Mouse (Mus musculus): Measurements from ENCODE around the gene 2210016L21Rik. TPM values are rescaled to one million over a fixed set of nuclear protein-coding genes. Genes with fewer than 3 reads are reported as not detected.
"Not testable (repeated sequence)": the region's sequence is repeated elsewhere in the genome, so short reads cannot be mapped to it uniquely, and the experiment has no call there.

2210016L21Rik gene
- total RNA-seq, 1 experiment from 2014 or later, result 15.2 TPM

- no peak for ATAC-seq (replicated peaks in 1 of 2; ENCODE audit: insufficient read depth in 1 of 2, low FRiP score in 2 of 2, low TSS enrichment in 1 of 2, low read depth in 1 of 2, poor library complexity in 2 of 2, severe bottlenecking in 2 of 2)
Measured at GRCm38 (mm10) chr5:114931626-114932025, 10.3 kb upstream of the 2210016L21Rik start.

GRCm38 (mm10) chr5:114933206-114933605, 8.8 kb upstream of the 2210016L21Rik start:
- no peak for ATAC-seq (replicated peaks in 1 of 2; ENCODE audit: insufficient read depth in 1 of 2, low FRiP score in 2 of 2, low TSS enrichment in 1 of 2, low read depth in 1 of 2, poor library complexity in 2 of 2, severe bottlenecking in 2 of 2)

DNA sequence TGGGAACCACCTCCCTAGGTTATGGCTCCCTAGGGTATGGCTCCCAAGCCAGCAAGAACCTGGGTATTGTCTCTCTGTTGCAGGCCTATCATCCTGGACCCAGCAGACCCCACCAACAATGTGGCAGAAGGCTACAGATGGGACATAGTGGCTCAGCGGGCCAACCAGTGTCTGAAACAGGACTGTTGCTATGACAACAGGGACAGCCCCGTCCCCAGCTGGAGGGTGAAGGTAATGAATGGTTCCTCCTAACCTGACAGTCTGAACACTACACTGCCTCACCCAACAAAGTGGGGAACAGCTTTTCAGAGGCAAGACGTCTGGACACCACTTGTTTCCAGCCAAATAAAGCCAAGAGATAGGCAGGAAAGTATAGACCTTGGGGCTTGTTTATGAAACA, 6.1 kb upstream of the 2210016L21Rik start:
- no peak for ATAC-seq (replicated peaks in 1 of 2; ENCODE audit: insufficient read depth in 1 of 2, low FRiP score in 2 of 2, low TSS enrichment in 1 of 2, low read depth in 1 of 2, poor library complexity in 2 of 2, severe bottlenecking in 2 of 2)

DNA sequence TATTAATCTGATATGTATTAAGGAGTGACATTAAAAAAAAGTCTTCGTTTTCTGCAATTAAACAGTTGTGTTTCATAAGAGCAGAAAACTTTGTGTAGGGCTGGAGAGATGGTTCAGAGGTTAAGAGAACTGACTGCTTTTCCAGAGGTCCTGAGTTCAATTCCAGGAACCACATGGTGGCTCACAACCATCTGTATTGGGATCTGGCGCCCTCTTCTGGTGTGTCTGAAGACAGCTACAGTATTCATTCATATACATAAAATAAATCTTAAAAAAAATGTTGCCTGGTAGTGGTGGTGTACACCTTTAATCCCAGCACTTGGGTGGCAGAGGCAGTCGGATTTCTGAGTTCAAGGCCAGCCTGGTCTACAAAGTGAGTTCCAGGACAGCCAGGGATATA, 820 bp upstream of the 2210016L21Rik start:
- not testable (repeated sequence) for ATAC-seq (replicated peaks in 1 of 2; ENCODE audit: insufficient read depth in 1 of 2, low FRiP score in 2 of 2, low TSS enrichment in 1 of 2, low read depth in 1 of 2, poor library complexity in 2 of 2, severe bottlenecking in 2 of 2)

GRCm38 (mm10) chr5:114942766-114943130, 790 bp downstream of the 2210016L21Rik start:
- no peak for ATAC-seq (replicated peaks in 1 of 2; ENCODE audit: insufficient read depth in 1 of 2, low FRiP score in 2 of 2, low TSS enrichment in 1 of 2, low read depth in 1 of 2, poor library complexity in 2 of 2, severe bottlenecking in 2 of 2)

DNA sequence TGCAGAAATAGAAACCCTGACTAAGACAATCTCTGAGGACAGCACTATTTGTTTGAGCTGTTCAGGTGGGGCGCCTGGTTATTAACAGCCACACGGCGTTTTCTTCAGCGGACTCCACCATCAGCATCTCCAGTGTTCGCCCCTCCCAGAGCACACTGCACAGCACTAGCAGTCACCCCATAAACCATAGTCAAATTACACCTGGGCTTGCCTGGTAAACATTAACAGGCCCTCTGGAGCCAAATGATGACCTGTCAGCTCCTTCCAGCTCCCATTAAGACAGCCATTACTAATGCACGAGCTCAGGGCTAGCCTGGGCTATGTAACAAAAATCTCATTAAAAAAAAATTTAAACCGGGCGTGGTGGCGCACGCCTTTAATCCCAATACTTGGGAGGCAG, 3.1 kb downstream of the 2210016L21Rik start:
- ATAC-seq (replicated peaks in 1 of 2; ENCODE audit: insufficient read depth in 1 of 2, low FRiP score in 2 of 2, low TSS enrichment in 1 of 2, low read depth in 1 of 2, poor library complexity in 2 of 2, severe bottlenecking in 2 of 2), result no peak

DNA sequence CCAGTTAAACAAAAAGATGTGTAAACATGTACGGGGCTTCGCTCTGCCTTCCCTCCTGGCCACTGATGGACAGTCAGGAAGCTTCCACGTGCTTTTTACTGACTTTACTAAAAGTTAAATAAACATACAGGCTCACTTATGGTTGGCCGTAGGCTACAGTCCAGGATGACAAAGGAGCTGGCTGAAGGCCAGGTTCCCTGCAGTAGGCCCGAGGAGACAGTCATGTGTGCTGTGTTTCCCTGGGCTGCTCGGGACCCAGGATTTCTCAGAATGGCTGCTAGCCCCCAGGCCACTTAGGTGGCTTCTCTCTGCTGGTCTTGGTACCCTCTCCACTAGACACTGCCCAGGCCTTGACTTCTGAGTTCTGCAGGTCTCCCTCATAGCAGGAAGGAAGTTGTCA, 6.9 kb downstream of the 2210016L21Rik start:
- ATAC-seq (replicated peaks in 1 of 2; ENCODE audit: insufficient read depth in 1 of 2, low FRiP score in 2 of 2, low TSS enrichment in 1 of 2, low read depth in 1 of 2, poor library complexity in 2 of 2, severe bottlenecking in 2 of 2), result no peak

GRCm38 (mm10) chr5:114949316-114949715, 7.4 kb downstream of the 2210016L21Rik start:
- ATAC-seq (replicated peaks in 1 of 2; ENCODE audit: insufficient read depth in 1 of 2, low FRiP score in 2 of 2, low TSS enrichment in 1 of 2, low read depth in 1 of 2, poor library complexity in 2 of 2, severe bottlenecking in 2 of 2), result no peak

DNA sequence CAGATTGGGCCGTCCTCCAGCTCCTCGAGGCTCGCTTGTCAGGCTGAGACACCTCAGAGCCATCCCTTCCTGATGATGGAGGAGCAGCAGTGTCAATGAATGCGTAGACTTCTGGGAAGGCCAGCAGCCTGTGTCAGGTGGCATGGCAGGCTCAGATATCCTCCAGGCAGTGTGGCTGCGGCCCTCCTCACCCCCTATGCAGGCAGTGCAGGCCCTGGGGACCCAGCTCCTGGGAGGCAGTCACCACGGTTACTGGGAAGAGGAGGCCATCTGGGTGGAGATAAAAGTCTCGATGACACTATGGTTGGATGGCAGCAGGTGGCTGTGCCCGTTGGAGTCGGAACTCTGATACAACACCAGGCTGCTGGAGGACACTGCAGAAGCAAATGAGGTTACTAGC, 7.9 kb downstream of the 2210016L21Rik start:
- ATAC-seq (replicated peaks in 1 of 2; ENCODE audit: insufficient read depth in 1 of 2, low FRiP score in 2 of 2, low TSS enrichment in 1 of 2, low read depth in 1 of 2, poor library complexity in 2 of 2, severe bottlenecking in 2 of 2), result no peak

- no peak for ATAC-seq (replicated peaks in 1 of 2; ENCODE audit: insufficient read depth in 1 of 2, low FRiP score in 2 of 2, low TSS enrichment in 1 of 2, low read depth in 1 of 2, poor library complexity in 2 of 2, severe bottlenecking in 2 of 2)
Measured at GRCm38 (mm10) chr5:114950669-114951068, 8.7 kb downstream of the 2210016L21Rik start.

GRCm38 (mm10) chr5:114951279-114951880, 9.4 kb downstream of the 2210016L21Rik start:
- no peak for ATAC-seq (replicated peaks in 1 of 2; ENCODE audit: insufficient read depth in 1 of 2, low FRiP score in 2 of 2, low TSS enrichment in 1 of 2, low read depth in 1 of 2, poor library complexity in 2 of 2, severe bottlenecking in 2 of 2)

- ATAC-seq (replicated peaks in 1 of 2; ENCODE audit: insufficient read depth in 1 of 2, low FRiP score in 2 of 2, low TSS enrichment in 1 of 2, low read depth in 1 of 2, poor library complexity in 2 of 2, severe bottlenecking in 2 of 2), result no peak
Measured at GRCm38 (mm10) chr5:114953326-114953725, 11.4 kb downstream of the 2210016L21Rik start.

- ATAC-seq (replicated peaks in 1 of 2; ENCODE audit: insufficient read depth in 1 of 2, low FRiP score in 2 of 2, low TSS enrichment in 1 of 2, low read depth in 1 of 2, poor library complexity in 2 of 2, severe bottlenecking in 2 of 2), result no peak
Measured at GRCm38 (mm10) chr5:114958069-114958468, 16.1 kb downstream of the 2210016L21Rik start.

DNA sequence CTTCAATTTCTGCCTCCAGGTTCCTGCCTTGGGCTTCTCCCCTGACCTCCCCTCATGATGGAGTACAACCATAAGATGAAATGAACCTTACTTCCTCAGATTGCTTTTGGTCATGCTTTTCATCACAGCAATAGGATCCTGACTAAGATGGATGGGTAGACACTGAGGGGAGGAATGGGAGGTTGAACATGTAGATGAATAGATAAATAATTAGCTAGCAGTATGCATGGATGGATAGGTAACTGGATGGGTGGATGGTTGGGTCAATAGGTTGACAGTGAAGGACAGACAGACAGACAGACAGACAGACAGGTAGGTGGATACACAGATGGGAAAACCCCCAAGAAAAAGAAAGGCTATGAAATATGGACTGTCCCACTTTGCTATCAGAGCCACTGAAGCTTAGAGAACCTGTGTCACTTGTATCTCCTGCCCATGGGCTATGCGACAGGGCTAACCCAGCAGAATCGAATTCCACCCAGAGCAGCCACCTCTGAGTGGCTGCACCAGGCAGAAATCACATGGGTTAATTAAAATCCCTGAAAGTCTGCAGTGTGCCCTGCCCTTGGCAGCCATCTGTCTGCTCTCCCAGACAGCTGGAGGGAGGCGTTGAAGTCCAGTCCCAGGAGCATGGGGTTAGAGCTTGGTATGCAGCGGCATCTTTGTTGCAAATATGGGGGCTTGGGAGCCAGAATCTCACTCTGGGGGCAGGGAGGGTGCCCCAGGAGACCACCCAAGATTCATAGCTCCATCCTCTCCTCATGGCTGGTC, 19.8 kb downstream of the 2210016L21Rik start:
- ATAC-seq (replicated peaks in 1 of 2; ENCODE audit: insufficient read depth in 1 of 2, low FRiP score in 2 of 2, low TSS enrichment in 1 of 2, low read depth in 1 of 2, poor library complexity in 2 of 2, severe bottlenecking in 2 of 2), result no peak

DNA sequence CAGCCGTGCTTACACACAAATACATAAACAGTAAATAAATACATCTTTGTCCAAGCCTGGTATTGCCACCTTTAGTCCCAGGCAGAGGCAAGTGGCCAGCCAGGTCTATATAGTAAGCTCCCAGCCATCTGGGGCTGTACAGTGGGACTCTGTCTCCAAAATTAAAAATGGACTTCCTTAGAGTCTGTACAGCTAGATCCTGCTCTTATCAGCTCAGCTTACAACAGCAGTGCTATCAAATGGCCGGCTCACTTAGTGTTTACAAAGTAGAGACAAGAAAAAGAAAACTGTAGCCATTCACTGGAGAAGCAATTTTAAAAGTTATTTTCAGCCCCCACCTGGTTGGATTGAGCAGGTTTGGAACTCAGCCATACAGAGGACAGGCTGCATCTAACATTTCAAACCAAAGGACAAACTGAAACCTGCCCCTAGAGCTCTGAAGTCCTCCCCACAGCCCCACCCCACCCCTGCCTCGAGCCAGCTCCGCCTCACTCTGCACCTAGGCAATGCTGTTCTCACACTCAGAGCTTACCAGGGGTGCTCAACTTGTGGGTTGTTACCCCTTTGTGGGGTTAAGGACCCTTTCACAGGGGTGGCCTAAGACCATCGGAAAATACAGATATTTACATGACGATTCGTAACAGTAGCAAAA, 22.5 kb downstream of the 2210016L21Rik start:
- ATAC-seq (replicated peaks in 1 of 2; ENCODE audit: insufficient read depth in 1 of 2, low FRiP score in 2 of 2, low TSS enrichment in 1 of 2, low read depth in 1 of 2, poor library complexity in 2 of 2, severe bottlenecking in 2 of 2), result no peak

GRCm38 (mm10) chr5:114964967-114965898, 23.3 kb downstream of the 2210016L21Rik start:
- ATAC-seq (replicated peaks in 1 of 2; ENCODE audit: insufficient read depth in 1 of 2, low FRiP score in 2 of 2, low TSS enrichment in 1 of 2, low read depth in 1 of 2, poor library complexity in 2 of 2, severe bottlenecking in 2 of 2), result no peak

- no peak for ATAC-seq (replicated peaks in 1 of 2; ENCODE audit: insufficient read depth in 1 of 2, low FRiP score in 2 of 2, low TSS enrichment in 1 of 2, low read depth in 1 of 2, poor library complexity in 2 of 2, severe bottlenecking in 2 of 2)
Measured at GRCm38 (mm10) chr5:114967523-114968268, 25.7 kb downstream of the 2210016L21Rik start.

All from hematopoietic stem cell, adult 5-6 weeks (primary cell).